Mouse (Mus musculus): ENCODE data around the gene Fchsd2.

DNA sequence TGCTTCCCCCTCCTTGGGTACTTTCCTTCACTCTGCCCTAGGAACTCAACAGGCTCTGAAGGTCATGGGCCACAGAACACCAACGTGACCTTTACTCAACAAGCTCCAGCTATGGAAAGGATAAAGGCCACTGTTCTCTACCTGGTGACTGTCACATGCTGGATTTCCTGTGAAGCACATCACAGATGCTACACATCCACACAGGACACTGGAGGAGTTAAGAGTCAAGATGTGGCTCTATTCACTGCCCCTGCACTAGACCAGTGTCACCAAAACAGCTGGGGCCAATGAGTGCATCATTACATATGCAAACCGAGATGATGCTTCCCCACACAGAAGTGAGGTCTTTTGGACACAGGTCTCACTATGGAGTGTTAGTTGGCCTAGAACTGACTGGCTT, 25.1 kb upstream of the Fchsd2 start:
- TF ChIP-seq CTCF (IDR thresholded peaks at IDR 0.05; ENCODE audit: low read depth, low read length) (no peak), POLR2A (IDR thresholded peaks at IDR 0.05; ENCODE audit: borderline replicate concordance, low read depth, low read length) (no peak)

Data from bone marrow macrophage, adult 2 months (primary cell).